Mouse (Mus musculus) NIH3T3 (cell line): ENCODE measurements around the gene Rdh19.
"Not testable (repeated sequence)": the region's sequence is repeated elsewhere in the genome, so short reads cannot be mapped to it uniquely, and the experiment has no call there.

Experiments used
- DNase-seq: peaks from one replicate; pipeline ENCODE4 v3.0.0-alpha.2; 2012; ENCODE audit warnings: low read depth

Rdh19 gene

DNA sequence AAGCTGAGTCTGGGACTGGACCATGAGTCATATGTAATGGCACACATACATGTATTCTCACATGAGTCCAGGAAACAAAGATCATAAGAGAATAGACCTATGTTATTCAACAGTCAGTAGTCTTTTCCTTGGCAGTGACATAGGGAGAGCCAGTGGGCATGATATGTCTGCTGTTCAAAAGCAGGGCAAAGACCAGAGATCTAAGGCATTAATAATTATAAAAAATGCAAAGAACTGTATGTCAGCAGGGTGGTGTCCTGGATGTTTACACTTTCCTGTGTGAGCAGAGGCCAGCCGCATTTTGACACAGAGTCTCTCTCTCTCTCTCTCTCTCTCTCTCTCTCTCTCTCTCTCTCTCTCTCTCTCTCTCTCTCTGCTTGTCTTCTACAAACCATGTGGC, at the start of gene Rdh19:
Gene Rdh19 (plus strand): TSS at position 301 of the 400 bp plus-strand sequence.
- no peak for DNase-seq

DNA sequence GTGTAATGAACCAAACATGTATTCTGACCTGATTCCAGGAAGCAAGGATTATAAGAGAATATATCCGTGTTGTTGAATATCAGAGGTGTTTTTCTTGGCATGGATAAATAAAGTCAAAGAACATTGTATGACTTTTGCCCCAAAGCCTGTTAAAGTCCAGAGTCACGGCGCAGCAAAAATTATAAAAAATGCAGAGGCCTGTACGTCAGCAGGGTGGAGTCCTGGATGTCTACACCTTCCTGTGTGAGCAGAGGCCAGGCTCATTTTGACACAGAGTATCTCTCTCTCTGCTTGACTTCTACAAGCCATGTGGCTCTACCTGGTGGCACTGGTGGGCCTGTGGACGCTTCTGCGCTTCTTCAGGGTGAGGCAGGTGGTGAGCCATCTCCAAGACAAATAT, 48.8 kb upstream of the Rdh19 start, which contains the start of gene Rdh16:
Gene Rdh16 (plus strand): TSS at position 262 of the 400 bp plus-strand sequence.
- no peak for DNase-seq

DNA sequence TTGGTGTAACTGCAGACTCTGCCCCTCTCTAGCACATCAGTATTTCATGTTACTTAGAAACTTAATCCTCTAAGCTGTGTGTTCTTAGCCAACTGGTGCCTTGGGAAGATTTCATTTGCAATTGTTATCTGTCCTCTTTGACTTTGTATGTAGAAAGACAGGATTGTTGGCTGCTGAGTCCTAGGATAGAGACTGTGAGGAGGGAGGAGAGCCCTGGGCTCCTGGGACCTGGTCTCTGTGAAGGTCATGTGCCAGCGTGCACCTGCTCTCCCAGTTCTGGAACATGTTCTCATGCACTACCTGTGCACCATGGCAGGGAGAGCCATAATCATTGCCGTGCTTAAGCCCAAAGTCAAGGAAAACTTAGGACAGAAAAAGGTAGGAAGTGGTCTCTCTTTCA, 48.1 kb upstream of the Rdh19 start:
- DNase-seq, result no peak

DNA sequence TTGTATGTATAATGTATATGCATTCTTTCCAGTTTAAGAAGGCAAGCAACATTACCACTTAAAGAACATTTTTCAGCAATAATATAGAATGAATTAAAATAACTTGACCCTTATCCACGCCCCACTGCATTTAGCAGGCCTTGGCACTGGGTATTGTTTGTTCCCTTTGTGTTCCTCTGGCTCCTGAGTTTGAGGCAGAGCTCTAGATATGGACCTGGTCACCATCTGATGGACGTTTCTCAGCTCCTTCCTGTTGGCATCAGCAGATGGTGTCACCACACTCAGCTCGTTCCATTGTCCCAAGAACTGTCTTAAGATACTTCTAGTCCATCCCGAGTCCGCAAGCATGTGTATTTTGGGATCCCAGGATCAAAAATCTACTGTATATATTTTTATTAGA, 47.5 kb upstream of the Rdh19 start:
- DNase-seq, result no peak

DNA sequence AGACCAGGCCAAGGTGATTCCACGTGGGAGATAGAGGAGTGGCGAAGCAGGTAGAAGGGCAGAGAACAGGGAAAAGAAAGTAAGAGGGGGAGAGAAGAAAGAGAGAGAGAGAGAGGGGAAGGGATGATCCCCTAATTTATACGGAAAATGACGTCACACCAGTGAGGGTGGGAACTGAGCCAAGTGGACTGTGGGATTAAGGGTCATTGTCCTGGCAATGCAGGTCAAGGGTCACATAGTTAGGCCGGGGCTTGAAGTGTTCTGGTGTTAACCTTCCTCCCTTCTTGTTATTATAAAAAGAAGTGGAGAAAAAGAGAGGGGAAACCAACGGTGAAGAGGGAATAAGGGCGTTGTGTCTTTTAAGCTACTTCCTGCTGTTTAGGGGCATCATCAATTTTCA, 45.3 kb upstream of the Rdh19 start:
- DNase-seq, result no peak

DNA sequence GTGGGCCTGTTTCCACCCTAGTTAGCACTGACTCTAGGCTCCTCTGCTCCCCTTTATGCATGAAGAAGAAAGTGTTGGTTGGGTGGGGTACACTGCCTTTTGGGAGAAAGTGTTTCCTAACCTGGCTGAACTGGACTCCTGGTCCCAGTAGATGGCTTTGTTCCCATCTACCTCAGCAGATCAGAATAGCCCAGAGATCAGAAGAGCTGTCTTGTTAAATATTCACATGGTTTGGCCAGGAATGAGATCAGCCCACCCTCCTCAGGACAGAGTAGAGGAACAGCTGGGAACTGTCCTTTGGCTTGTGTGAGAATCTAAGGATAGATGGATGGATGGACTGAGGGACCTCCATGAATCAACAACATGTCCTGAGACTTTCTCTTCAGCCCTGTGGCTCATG, 33.8 kb upstream of the Rdh19 start:
- DNase-seq, result no peak

DNA sequence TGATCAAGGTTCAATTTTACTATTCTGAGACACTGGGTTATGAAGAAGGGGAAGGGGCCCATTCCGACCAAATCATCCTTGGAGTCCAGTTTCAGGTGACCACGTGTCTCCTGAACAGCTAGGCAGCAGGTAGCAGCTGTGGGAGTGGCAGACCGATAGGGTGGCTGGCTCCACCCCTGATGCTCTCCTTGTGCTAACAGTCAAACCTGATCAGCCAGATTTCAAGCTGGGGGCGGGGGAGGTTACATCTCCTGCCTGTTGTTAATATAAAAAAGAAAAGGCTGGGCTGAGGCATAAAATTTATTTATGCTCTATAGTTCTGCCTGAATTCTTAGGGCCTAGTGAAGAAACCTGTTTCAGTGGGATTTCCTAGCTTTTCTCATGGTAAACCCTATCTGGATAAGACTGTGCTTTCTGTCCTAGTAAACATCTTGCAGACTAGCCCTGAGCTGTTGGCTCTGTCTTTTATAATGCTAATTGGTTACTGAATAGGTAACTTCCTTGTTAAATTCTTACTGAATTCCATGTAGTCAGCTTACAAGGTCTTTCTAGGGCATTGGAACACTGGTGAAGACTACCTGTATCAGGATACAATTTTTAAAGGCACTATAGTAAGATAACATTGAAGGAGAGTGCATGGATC, 32.3 kb upstream of the Rdh19 start:
- not testable (repeated sequence) for DNase-seq

DNA sequence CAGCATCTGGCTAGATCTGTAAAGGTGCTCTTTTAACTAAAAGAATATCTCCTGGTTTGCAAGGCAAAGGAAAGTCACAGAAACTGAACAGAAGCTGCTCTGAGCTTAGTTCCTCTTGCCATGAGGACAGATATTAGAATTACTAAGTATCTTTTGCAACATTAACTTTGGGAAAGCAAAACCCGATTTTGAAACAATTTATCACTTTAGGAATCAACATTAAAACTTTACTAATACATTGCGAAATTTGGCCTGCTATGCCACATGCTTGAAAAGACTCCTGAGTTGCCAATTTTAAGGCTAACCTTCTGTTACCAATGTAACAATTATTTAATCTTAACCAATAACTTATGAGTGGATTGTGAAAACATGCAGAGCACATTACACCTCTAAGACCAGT, 27.9 kb upstream of the Rdh19 start:
- DNase-seq, result not testable (repeated sequence)

DNA sequence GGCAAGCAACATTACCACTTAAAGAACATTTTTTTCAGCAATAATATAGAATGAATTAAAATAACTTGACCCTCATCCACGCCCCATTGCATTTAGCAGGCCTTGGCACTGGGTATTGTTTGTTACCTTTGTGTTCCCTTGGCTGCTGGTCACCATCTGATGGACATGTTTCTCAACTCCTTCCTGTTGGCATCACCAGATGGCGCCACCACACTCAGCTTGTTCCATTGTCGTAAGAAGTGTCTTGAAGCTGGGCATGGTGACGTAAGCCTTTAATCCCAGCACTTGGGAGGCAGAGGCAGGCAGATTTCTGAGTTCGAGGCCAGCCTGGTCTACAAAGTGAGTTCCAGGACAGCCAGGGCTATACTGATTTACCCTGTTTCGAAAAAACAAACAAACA, 24.3 kb upstream of the Rdh19 start:
- DNase-seq, result no peak

DNA sequence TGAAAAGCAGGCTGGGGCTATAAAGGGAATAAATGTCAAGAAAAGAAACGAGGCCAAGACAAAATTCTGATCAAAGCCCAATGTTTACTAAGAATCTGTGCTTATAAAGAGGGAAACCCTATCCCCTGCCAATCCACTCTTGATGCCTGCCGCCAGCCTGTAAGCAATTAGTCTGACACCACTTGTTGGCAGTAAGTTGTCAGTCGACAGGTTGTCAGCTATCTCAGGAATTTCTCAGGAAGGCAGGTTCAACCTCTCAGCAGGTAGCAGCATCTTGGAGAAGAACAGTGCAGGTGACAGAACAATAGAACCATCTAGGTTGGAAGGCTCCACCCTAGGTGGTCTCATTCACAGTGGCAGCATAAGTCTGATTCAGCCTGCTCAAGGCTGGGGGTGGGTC, 20.6 kb upstream of the Rdh19 start:
- no peak for DNase-seq

DNA sequence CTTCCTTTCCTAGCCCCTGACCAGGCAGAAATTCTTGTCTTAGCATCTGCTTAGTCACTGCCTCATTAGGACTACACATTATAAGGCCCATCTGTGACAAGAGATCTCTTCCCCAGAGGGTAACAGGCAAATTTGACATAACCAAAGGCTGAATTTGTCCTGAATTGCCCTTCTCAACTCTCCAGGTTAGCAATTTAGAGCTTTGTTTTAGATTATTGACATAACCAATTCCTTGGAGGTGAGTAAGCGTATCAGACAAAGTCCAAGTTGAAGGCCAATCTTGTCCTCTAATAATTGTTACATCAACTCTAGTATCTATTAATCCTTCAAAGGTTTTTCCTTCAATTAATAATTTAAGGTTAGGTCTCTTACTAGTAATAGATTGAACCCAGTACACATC, 15.5 kb upstream of the Rdh19 start:
- DNase-seq, result not testable (repeated sequence)

DNA sequence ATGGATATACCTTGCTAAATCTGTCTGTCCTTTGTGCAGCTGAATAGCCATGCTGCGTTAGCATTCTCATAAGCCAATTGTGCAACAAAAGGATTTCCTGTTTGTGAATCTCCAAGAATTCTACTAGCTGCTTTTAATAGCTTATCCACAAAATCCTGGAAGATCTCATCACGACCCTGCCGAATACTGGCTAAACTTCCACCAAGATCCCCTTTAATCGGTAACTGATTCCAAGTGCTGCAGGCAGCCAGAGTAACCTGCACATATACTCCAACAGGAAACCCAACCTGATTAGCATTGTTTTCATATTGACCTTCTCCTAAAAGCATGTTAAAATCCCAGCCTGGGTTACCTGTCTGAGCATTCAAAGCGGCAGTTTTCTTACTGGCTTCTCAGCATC, 14.4 kb upstream of the Rdh19 start:
- no peak for DNase-seq

DNA sequence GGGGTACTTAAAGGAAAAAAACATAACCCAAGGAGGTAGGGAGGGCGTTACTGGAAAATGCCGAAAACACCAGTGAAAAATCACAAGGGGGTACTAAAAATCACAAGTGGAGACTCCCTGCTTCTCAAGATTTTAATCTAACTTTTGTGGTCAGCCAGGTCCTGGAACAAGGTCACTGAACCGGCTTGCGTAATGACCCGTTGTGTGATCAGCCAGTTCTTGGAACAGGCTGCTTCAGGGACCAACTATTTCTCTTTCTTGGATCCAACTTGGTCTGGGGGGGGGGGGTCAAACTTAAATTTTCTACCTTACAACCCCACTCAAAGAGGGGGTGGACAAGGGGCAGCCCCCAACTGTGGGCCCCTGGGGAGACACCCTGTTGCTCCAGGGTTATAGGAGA, 11.9 kb upstream of the Rdh19 start:
- DNase-seq, result not testable (repeated sequence)

DNA sequence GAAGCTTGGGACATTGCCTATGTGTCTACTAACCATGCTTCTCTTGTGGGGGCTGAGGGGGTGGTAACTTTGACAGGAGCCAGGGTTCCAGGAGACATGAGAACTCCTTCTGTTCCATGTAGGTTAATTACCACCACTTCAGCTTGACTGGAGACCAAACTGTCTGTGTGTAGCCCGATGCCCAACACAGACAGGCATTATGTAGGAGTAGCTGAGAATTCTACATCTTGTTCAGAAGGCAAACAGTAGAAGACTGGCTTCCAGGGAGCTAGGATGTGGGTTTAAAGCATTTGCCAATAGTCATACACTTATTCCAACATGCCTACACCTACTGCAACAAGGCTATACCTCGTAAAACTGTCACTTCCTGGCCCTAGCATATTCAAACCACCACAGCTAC, 11.2 kb upstream of the Rdh19 start:
- DNase-seq, result no peak

DNA sequence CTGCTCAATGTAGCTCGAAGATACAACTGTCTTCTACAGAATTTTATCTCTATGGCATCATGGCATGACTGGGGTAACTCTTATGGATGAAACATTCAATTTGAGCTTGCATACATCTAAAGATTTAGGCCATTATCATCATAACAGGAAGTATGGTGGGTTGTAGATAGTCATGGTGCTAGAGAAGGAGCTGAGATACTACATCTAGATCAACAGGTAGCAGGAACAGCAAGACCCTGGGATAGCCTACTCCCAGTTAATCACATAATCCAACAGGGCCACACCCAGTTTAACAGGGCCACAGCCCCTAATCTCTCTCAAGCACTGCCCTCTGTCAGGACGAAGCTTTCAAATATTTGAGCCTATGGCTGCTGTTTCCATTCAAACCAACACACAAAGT, 9.0 kb upstream of the Rdh19 start:
- DNase-seq, result no peak

DNA sequence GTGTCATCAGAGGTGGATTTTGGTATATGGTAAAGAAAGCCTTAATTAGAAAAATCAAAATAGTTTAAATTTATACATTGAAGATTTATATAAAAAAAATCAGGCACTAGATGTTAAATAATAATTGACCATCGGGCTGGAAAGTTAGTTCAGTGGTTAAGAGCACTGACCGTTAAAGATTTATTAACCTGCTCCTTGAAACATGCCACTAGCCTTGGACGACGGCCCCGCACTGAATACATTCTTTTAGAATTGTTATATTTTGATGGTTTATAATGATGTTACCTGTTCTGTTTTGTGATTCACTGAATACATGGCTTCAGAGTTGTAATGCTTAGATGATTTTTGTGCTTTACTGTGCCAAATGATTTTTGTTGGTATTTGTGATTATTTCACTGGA, 3.8 kb upstream of the Rdh19 start:
- not testable (repeated sequence) for DNase-seq

DNA sequence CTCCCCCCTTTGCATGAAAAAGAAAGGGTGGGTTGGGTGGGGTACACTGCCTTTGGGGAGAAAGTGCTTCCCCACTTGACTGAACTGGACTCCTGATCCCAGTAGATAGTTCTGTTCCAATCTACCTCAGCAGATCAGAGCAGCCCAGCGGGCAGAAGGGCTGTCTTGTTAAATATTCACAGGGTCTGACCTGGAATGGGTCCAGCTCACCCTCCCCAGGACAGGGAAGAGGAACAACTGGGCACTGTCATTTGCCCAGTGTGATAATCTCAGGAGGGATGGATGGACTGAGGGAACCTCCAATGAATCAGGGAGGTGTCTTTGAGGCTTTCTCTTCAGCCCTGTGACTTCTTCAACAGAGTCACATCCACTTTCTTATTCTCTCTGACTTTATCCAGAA, 1.6 kb upstream of the Rdh19 start:
- DNase-seq, result no peak

DNA sequence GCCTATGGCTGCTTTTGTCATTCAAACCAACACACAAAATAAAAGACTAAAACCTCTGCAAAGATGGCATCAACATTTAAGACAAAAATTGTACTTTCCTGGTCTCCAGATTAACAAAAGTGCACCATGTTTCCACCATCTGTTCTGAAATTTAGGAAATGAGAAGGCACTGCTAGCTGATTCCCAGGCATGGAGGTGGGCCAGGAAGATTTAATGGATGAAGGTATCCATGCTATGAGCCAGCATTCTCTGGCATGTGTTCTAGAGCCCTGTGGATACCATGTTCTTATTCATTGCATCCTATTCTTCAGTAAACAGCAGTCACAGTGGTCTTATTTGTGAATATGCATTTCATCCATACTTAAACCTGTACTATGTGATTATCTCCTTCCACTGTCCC, 6.6 kb downstream of the Rdh19 start:
- DNase-seq, result no peak

DNA sequence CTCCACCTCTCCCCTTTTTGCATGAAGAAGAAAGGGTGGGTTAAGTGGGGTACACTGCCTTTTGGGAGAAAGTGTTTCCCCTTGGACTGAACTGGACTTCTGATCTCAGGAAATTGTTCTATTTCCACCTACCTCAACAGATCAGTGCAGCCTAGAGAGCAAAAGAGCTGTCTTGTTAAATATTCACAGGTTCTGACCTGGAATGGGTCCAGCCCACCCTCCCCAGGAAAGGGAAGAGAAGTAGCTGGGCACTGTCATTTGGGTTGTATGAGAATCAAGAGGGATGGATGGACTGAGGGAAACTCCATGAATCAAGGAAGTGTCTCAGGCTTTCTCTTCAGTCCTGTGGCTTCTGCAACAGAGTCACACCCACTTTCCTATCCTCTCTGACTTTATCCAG, 15.2 kb downstream of the Rdh19 start:
- DNase-seq, result no peak

DNA sequence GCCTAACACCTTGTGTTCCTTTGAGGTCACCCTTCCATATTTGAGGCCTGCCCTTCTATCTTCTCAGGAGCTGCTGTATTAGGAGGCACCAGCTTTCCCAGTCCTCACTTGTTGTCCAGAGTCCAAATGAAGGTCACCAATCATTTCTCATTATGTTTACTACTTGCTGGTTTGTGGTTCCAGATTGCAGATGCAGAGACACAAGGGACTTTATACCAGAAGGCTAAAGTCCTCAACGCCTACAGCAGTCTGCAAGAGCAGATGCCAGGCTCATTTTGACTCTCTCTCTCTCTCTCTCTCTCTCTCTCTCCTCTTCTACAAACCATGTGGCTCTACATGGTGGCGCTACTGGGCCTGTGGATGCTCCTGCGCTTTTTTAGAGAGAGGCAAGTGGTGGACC, 16.5 kb downstream of the Rdh19 start, which contains the start of gene Rdh16f2:
Gene Rdh16f2 (plus strand): TSS at position 243 of the 400 bp plus-strand sequence.
- DNase-seq, result no peak

DNA sequence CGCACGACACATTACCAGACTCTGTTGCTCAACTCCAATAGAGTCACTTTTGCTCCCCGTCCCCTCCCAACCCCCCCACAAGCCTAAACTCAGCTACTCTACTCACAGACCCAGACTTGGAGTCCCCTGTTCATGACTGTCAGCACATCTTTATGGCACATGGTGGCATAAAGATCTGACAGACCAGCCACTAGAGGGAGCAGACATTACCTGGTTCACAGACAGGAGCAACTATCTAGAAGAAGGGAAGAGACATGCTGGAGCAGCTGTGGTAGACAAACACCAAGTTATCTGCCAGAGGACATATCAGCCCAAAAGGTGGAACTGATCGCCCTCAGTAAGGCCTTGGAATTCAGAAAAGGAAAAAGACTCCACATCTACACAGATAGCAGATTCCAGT, 22.8 kb downstream of the Rdh19 start:
- DNase-seq, result peak; percentile 40

DNA sequence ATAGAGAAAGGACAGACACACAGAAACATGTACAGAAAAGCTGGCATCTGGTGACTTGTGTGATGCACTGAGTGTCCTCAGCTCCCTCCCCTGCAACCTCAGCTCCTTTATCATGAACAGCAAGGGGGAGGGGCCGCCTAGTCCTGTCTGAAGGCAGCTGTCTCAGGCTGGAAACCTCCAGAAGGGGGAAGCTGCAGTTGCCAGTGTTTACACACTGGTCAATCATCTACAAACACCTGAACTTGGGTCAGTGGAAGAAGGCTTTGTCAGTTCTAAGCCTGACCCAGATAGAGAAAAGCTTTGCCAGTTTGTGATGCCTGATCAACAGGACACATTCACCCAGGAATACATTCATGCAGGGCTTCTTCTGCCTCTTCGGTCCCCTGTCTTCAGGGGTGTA, 28.0 kb downstream of the Rdh19 start:
- DNase-seq, result no peak

DNA sequence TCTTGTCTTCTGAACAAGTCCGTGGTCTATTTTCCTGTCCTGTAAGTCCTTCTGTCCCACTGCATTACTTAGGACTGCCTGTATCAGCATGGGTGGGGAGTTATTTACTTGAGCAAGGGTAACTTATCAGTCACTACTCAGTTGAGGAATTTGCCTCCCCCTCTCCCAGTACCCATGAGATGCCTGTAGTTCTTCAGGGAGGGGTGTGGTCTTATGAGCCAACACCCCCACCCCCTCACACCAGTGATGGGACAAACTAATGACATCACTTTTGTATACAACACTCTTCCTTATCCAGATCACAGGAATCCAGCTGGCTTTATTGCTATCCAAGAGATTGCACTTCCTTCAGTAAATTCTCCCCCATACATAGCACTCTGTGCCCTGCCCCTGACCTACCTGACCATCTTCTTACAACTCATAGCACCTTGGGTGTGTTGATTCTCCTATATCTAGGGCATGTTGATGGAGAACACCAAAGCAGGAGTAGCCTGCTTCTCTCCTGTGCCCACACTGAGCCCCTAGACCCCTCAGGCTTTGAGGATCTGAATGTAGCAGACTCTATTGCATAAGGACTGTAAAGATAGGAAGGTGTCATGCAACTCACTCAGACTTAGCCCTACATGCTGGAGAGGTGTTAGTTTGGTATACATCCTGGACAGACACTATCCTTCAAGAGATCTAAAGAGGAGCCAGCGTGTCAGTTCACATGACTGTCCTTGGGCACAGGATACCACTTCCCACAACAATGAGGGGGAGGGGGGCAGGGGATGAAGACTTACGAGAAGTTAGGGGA, 28.7 kb downstream of the Rdh19 start:
- DNase-seq, result no peak
